Mouse (Mus musculus): ENCODE results near the gene Zcrb1. TPM values are rescaled to one million over a fixed set of nuclear protein-coding genes. Genes with fewer than 3 reads are reported as not detected.

Zcrb1 gene
- total and polyA plus RNA-seq, 2 experiments, result 12.0 to 28.0 TPM

DNA sequence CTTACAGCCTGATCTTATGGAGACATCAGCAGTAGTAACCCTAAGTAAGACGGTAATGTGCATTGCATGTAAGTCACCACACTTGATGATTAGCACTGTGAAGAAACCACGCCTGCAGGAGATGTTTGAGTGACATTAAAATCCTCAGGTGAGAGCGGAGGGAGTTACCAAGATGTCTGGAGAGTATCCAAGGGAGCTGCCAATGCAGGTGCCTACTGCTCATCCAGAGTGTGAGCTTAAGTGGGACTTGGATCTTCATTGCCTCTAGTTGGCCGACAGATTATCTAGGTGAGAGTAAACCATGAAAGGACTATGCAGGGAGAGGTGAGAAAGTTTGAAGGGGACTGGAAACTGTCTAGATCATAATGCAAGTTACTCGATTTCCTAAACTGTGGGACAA lies 8.4 kb upstream of the Zcrb1 start:
- TF ChIP-seq POLR2A (IDR thresholded peaks at IDR 0.05; ENCODE audit: extremely low read depth, insufficient read depth, low read length) (no peak), CTCF (IDR thresholded peaks at IDR 0.05; ENCODE audit: low read depth, low read length) (no peak)
- no peak overlapping the region for H3K9ac ChIP-seq (ENCODE audit: low read depth, low read length)
- no peaks in the 10 kb centered on the region for H3K4me1 ChIP-seq (ENCODE audit: control insufficient read depth, insufficient read depth, low read length)
- no peak overlapping the region for H3K27ac ChIP-seq (replicated peaks; ENCODE audit: insufficient read depth, low read depth, low read length)
- no peak overlapping the region for H3K4me3 ChIP-seq (ENCODE audit: insufficient read depth, low read depth, low read length)
- no peaks in the 10 kb centered on the region for H3K27me3 ChIP-seq (ENCODE audit: control insufficient read depth, insufficient read depth, low read length)
- peaks cover 5% of the 10 kb centered on the region for H3K36me3 ChIP-seq (ENCODE audit: control insufficient read depth, insufficient read depth, low read length)
- DNase-seq (ENCODE audit: extremely low read depth, low read depth, low spot score), result no peak
- H3K79me2 ChIP-seq (ENCODE audit: control insufficient read depth, insufficient read depth, low read length), result peaks cover 5% of the 10 kb centered on the region; the same call in 1 of the 2 replicates
- 94% methylated on average over 5 of the region's 5 CpGs for WGBS

GRCm38 (mm10) chr15:93405446-93405986 lies 7.4 kb upstream of the Zcrb1 start:
- no peak overlapping the region for H3K4me3 ChIP-seq (ENCODE audit: insufficient read depth, low read depth, low read length)
- DNase-seq (ENCODE audit: extremely low read depth, low read depth, low spot score), result no peak
- no peaks in the 10 kb centered on the region for H3K36me3 ChIP-seq (ENCODE audit: control insufficient read depth, insufficient read depth, low read length)
- no peak overlapping the region for H3K27ac ChIP-seq (replicated peaks; ENCODE audit: insufficient read depth, low read depth, low read length)
- H3K9ac ChIP-seq (ENCODE audit: low read depth, low read length), result no peak overlapping the region
- no peaks in the 10 kb centered on the region for H3K4me1 ChIP-seq (ENCODE audit: control insufficient read depth, insufficient read depth, low read length)
- TF ChIP-seq CTCF (IDR thresholded peaks at IDR 0.05; ENCODE audit: low read depth, low read length), result no peak
- no peak for TF ChIP-seq POLR2A (IDR thresholded peaks at IDR 0.05; ENCODE audit: extremely low read depth, insufficient read depth, low read length)
- WGBS, result 90% methylated on average over 7 of the region's 7 CpGs
- H3K79me2 ChIP-seq (ENCODE audit: control insufficient read depth, insufficient read depth, low read length), result peaks cover 3% of the 10 kb centered on the region; the same call in 1 of the 2 replicates
- H3K27me3 ChIP-seq (ENCODE audit: control insufficient read depth, insufficient read depth, low read length), result no peaks in the 10 kb centered on the region

DNA sequence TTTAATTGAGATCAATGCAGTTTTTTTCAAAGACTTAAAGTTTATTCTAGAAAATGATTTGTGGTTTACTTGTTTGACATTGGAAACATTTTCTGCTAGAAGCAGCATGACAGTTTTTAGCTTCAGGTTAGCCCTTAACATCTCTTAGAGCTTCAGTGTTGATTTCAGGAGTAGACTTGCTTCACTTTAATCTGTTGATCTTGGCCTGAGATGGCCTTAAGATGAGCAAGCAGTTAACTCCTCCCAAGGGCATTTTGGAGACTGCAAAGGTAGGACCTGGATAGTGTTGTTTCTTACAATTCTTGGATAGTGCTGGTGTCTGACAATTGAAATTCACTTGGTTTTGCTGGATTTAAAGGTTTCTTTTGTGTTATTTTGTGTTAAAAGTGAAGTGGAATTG lies 6.7 kb upstream of the Zcrb1 start:
- H3K27ac ChIP-seq (replicated peaks; ENCODE audit: insufficient read depth, low read depth, low read length), result no peak overlapping the region
- no peaks in the 10 kb centered on the region for H3K36me3 ChIP-seq (ENCODE audit: control insufficient read depth, insufficient read depth, low read length)
- no peaks in the 10 kb centered on the region for H3K4me1 ChIP-seq (ENCODE audit: control insufficient read depth, insufficient read depth, low read length)
- no peak for TF ChIP-seq CTCF (IDR thresholded peaks at IDR 0.05; ENCODE audit: low read depth, low read length)
- no peak overlapping the region for H3K4me3 ChIP-seq (ENCODE audit: insufficient read depth, low read depth, low read length)
- no peaks in the 10 kb centered on the region for H3K27me3 ChIP-seq (ENCODE audit: control insufficient read depth, insufficient read depth, low read length)
- DNase-seq (ENCODE audit: extremely low read depth, low read depth, low spot score), result no peak
- H3K79me2 ChIP-seq (ENCODE audit: control insufficient read depth, insufficient read depth, low read length), result peaks cover 8% of the 10 kb centered on the region; the same call in 1 of the 2 replicates
- no peak overlapping the region for H3K9ac ChIP-seq (ENCODE audit: low read depth, low read length)

DNA sequence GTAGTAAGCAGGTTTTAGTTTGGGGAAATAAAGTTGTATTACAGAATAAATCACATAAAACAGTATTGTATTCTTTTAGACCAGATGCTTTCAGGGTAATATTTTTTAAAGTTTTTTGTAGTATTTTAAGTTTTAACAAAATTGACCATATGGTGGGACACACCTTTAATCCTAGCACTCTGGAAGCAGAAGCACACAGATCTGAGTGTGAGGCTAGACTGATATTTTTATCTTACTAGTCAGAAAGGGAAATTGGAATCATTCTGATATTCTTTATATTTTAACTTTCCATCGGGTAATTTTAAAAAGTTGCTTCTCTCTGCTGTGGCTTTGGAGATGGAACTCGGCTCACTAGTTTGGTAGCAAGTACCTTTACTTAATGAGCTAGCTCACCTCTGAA lies 4.6 kb upstream of the Zcrb1 start:
- Histone ChIP-seq H3K79me2 (ENCODE audit: control insufficient read depth, insufficient read depth, low read length) (peaks cover 24% of the 10 kb centered on the region; the same call in 1 of the 2 replicates), H3K4me3 (ENCODE audit: insufficient read depth, low read depth, low read length) (no peak overlapping the region), H3K27me3 (ENCODE audit: control insufficient read depth, insufficient read depth, low read length) (no peaks in the 10 kb centered on the region), H3K27ac (replicated peaks; ENCODE audit: insufficient read depth, low read depth, low read length) (no peak overlapping the region), H3K4me1 (ENCODE audit: control insufficient read depth, insufficient read depth, low read length) (peaks cover 5% of the 10 kb centered on the region), H3K36me3 (ENCODE audit: control insufficient read depth, insufficient read depth, low read length) (no peaks in the 10 kb centered on the region), H3K9ac (ENCODE audit: low read depth, low read length) (no peak overlapping the region)
- DNase-seq (ENCODE audit: extremely low read depth, low read depth, low spot score), result no peak
- WGBS, result 98% methylated on average over 2 of the region's 2 CpGs
- TF ChIP-seq CTCF (IDR thresholded peaks at IDR 0.05; ENCODE audit: low read depth, low read length), result no peak

DNA sequence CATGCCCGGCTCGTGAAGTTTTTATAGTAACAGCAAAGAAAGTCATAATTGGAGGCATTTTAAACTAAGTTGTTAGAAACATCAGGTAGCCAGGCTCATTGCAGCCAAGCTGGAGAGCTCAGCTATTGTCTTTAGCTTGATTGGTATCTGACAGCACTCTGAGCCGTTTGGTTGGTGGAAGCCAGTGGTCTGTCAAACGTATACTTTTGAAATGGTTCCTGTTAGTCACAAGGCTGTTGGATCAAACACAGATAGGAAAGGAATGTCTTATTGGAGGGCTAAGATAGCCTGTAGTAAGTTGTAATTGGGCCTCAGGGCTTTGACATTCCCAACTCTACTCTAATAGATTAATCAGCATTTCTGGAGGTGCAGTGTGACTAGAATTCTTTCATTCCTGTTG lies 3.3 kb upstream of the Zcrb1 start:
- no peak overlapping the region for H3K27ac ChIP-seq (replicated peaks; ENCODE audit: insufficient read depth, low read depth, low read length)

GRCm38 (mm10) chr15:93398699-93399540 lies 786 bp upstream of the Zcrb1 start:
- peak; percentile 43 for DNase-seq (ENCODE audit: extremely low read depth, low read depth, low spot score)
- 0 out of 2 replicates have a peak, but pooled peaks cover 3% of the 10 kb centered on the region for H3K36me3 ChIP-seq (ENCODE audit: control insufficient read depth, insufficient read depth, low read length)
- 13% methylated on average over 36 of the region's 36 CpGs for WGBS
- peak overlapping the region; percentile 66 for H3K27ac ChIP-seq (replicated peaks; ENCODE audit: insufficient read depth, low read depth, low read length)
- H3K9ac ChIP-seq (ENCODE audit: low read depth, low read length), result peak overlapping the region; percentile 94
- H3K27me3 ChIP-seq (ENCODE audit: control insufficient read depth, insufficient read depth, low read length), result no peaks in the 10 kb centered on the region
- peak overlapping the region; percentile 96 for H3K4me3 ChIP-seq (ENCODE audit: insufficient read depth, low read depth, low read length)
- no peak for TF ChIP-seq POLR2A (IDR thresholded peaks at IDR 0.05; ENCODE audit: extremely low read depth, insufficient read depth, low read length)
- no peak for TF ChIP-seq CTCF (IDR thresholded peaks at IDR 0.05; ENCODE audit: low read depth, low read length)
- peaks cover 28% of the 10 kb centered on the region; the same call in 1 of the 2 replicates for H3K79me2 ChIP-seq (ENCODE audit: control insufficient read depth, insufficient read depth, low read length)
- peaks cover 14% of the 10 kb centered on the region for H3K4me1 ChIP-seq (ENCODE audit: control insufficient read depth, insufficient read depth, low read length)

More for the DNA sequence above, 3.3 kb upstream of the Zcrb1 start:
- no peak for DNase-seq (ENCODE audit: extremely low read depth, low read depth, low spot score)
- peaks cover 28% of the 10 kb centered on the region; the same call in 1 of the 2 replicates for H3K79me2 ChIP-seq (ENCODE audit: control insufficient read depth, insufficient read depth, low read length)
- H3K27me3 ChIP-seq (ENCODE audit: control insufficient read depth, insufficient read depth, low read length), result no peaks in the 10 kb centered on the region
- H3K36me3 ChIP-seq (ENCODE audit: control insufficient read depth, insufficient read depth, low read length), result no peaks in the 10 kb centered on the region
- H3K4me3 ChIP-seq (ENCODE audit: insufficient read depth, low read depth, low read length), result no peak overlapping the region
- H3K9ac ChIP-seq (ENCODE audit: low read depth, low read length), result no peak overlapping the region
- H3K4me1 ChIP-seq (ENCODE audit: control insufficient read depth, insufficient read depth, low read length), result peaks cover 14% of the 10 kb centered on the region
- no peak for TF ChIP-seq CTCF (IDR thresholded peaks at IDR 0.05; ENCODE audit: low read depth, low read length)
- TF ChIP-seq POLR2A (IDR thresholded peaks at IDR 0.05; ENCODE audit: extremely low read depth, insufficient read depth, low read length), result no peak
- 81% methylated on average over 4 of the region's 4 CpGs for WGBS
